Mouse (Mus musculus) WW6 (cell line): ENCODE data around the gene Adam29.

ENCODE experiments used
- DNase-seq: peaks from one replicate; pipeline ENCODE4 v3.0.0-alpha.2; 2013; ENCODE audit warnings: low read depth, low spot score

Gene Adam29

GRCm38 (mm10) chr8:55906848-55907247, at the start of gene Adam29:
Adam29 (minus strand) TSS chr8:55906948.
- DNase-seq, result no peak

GRCm38 (mm10) chr8:55940526-55940880, 33.8 kb upstream of the Adam29 start:
- DNase-seq, result peak; percentile 67

DNA sequence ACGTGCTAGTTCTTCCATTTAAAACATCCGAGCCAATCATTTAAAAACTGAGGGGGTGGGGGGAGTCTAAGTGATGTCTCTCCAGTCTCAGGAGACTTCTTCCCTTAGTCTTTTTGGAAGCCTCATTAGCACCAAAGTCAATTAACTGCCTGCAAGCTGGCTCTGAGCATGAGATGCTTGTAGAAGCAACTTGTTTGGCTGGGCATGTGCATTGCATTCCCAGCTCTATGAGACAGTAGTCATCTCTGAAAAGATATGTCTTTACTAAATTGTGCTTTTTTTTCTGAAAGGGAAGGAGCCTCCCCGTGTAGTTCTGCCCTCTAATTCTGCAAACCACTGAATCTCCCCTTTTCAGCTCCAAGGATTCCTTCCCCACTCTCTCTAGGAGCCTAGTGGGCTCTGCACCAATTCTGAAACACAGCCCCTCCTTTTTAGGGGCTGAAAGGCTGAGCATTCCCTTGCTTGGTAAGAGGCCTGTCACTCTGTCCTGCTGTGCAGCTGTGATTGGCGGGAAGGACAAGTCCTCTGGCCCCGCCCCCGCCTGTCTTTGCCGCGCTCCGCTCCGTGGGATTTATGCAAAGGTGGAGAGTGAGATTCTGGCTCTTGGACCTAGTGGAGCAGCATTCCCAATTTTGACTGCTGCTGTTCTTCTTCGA, 33.2 kb upstream of the Adam29 start, which contains the start of gene Glra3:
TSS of gene Glra3 (plus strand) at position 591 of the 656 bp plus-strand sequence.
- DNase-seq, result no peak
